Mouse (Mus musculus): ENCODE data around the gene Rab3gap2. TPM values are rescaled to one million over a fixed set of nuclear protein-coding genes. Genes with fewer than 3 reads are reported as not detected.

The Rab3gap2 gene
- 10 to 100 TPM; 19.6 to 23.0 (median 20.8) TPM for total RNA-seq (2022)

DNA sequence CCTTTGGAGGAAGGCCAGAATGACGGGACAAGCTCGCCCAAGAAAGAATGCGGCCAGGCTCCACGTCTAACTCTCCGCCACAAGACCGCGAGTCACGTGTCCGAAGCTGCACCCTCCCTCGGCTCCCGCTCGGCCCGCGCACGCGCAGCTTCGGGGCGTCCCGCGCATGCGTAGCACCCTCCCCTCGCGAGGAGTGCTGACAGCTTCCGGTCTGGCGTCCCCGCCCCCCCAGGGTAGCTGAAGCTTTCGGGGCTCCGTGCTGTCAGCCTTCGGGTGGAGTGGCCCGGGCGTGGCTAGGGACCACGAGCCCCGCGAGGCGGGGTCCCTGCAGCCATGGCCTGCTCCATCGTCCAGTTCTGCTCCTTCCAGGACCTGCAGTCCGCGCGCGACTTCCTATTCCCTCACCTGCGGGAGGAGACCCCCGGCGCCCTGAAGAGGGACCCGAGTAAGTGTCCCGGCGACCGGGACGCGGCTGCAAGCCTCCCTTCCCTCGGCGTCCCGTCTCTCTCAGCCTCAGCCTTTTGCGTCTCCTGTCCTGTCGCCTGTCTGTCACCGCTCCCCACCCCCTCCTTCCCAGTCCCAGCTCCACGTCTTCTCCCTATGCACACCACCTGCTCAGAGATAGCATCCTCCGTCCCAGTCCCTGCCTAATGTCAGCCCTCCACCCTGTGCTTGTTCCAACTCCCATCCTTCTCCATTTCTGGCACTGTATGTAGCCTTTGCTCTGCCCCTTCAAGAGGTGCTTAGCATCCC is at the start of gene Rab3gap2:
Gene Rab3gap2, plus strand, starts transcription at position 209 of the 753 bp plus-strand sequence.
- peak; percentile 99 for DNase-seq (ENCODE audit: low spot score)

DNA sequence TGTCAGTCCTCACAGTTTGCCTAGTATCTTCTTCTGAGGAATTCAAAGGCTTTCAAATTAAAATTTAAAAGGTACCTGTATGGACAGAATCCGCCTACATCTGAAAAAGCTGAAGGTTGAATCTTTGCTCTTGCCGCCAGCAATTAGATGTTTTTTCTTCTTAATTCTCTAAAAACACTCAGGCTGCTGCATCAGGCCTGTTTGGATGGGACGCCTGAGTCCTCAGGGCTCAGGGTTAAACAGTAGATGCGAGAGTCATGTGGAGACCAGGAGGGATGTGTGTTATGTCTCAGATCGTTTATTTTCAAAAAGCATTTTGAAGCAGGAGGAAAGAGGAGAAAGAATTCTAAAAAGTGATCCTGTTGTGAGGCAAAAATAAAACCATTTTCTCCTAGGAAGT is 30.3 kb upstream of the Rab3gap2 start:
- no peak for DNase-seq (ENCODE audit: low spot score)

DNA sequence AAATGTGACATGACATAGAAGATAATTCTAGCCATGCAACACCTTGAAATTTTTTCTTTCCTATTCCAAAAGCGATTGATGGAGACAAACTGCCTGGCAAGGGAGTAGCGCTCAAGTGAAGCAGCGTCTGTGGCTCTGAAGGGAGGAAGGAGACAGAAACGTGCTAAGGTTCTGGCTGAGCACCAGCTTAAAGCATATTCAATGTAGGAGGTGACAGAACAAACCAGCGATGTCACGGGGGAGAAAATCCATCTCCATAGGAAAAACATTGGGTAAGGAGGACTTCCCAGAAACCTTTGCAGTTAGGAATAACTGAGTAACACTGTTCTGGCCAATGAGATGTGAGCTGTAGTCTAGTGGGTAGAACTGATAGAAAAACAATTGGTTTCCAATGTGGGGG is 26.1 kb upstream of the Rab3gap2 start:
- DNase-seq (ENCODE audit: low spot score): no peak

DNA sequence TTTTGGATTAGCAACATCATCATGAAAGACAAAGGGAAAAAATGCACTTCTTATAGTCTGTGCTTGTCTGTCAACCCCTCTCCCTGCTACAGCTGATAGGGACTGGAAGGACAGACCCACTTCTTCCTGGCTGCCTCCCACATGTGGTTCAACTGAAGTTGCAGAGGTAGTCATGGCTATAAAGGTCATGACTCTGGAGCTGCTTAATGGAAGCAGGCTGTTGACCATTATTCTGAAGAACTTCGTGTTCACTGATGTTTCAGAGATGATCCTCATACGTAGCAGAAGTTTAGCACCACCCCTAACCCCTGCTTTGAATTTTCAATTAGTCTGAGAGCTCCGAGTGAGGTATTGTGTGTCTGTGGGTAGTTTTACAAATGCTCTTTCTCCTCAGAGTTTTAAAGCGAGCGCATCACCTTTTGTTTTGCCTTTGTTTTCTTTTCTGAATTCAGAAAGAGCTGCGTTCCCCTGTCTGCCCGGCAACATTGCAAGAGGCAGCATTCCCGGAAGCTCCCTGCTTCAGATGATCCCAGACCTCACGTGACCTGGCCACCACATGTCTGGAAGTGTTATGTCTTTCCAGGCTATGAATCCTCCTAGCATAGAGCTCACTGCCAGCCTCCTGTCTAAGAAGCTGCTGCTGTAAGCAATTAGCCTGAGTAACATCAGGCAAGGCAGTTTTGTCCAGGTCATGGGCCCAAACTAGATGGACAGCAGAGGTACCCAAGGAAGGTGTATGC is 20.2 kb upstream of the Rab3gap2 start:
- DNase-seq (ENCODE audit: low spot score): no peak

DNA sequence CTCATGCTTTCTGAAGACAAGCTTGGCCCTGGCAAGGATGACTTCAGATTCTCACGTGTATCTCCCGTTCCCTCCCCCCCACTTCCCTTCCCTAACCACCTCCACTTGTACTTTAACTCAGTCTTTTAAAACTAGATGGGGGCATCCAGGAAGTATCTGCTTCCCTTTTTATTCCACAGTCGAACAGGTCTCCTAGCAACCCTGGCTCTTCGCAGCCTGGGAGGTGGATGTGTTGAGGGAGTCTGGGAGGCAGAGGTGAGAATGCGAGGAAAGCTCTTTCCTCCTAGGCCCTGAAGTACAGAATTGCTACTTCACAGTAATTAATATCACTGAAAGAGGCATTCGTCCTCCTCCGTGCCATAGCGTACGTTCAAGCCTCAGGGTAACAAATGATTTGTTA is 18.4 kb upstream of the Rab3gap2 start:
- no peak for DNase-seq (ENCODE audit: low spot score)

DNA sequence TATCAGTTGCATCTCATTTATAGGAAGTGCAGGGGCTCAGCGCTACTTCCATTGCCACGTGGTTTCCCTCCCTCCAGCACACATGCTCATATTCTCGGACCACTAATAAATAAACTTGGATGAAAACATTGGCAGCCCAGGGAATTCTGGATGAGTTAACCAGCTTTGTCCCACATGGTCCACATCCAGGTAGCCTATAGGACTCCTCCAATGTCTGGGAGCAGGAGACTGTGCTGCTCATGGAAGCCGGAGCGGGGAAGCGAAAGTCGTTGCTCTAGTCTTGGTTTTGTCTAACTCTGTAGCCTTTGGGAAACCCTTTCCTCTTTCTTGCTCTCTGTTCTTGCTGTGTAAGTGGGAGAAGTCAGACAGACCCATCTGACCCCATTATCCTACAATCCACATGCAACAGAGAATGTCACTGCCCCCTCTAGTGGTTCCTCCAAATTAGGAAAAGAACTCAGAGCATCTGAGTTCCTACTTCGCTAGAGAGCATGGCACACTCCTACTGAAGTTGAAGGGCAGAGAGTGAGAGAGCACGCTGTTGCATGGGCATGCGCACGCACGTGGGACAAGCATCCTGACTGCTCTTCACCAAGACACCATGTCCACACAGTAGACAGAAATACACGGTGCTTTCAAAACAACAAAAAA is 16.7 kb upstream of the Rab3gap2 start:
- DNase-seq (ENCODE audit: low spot score): no peak

DNA sequence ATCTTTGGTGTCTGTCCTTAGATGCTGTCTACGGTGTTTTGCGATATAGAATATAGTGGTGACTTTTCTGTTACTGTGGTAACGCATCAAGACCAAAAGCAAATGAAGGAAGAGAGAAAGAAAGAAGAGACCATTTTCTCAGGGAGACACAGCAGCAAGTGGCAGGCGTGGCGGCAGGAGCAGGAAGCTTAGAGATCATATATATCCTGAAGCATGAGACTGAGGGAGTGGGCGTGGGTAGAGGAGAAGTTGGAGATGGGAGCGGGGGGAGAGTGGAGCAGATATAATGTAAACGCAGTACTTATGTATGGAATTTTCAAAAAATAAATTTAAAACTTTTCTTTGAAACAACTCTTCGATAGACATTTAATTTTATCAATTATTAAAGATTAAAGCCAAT is 14.0 kb upstream of the Rab3gap2 start:
- no peak for DNase-seq (ENCODE audit: low spot score)

DNA sequence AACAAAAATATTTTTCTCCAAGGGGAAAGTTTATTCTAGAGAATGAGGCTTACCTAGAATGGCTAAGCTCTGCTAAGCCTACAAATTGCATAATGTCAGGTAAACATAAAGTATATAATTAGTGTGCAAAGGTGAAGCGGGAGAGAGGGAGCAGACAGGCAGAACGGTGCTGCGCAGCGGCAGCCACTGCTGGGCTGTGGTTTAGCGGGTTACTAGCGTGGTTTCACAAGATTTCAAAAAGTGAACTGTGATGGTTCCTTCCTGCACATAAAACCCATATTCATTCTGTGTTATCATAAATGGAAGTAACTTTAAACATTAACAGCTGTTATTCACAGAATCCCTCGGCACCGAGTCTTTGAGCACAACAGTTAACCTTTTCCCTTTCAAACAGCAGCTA is 11.8 kb upstream of the Rab3gap2 start:
- no peak for DNase-seq (ENCODE audit: low spot score)

DNA sequence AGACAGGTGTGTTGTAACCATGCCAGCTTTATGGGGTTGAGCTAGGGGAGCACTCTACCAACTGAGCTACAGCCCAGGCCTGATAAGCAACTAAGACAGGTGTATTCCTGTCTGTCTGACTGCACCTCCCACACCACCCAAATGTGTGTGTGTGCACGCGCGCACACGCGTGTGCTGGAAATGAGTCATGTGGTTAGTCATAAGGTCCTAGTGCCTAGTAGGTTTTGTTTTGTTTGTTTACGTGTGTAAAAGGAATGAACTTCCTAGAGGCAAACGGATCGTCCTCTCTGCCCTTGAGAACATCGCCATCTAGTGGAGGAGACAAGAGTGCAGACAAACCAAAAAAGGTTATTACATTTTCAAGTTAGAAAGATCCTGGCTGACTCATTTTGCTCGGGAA is 10.4 kb upstream of the Rab3gap2 start:
- no peak for DNase-seq (ENCODE audit: low spot score)

DNA sequence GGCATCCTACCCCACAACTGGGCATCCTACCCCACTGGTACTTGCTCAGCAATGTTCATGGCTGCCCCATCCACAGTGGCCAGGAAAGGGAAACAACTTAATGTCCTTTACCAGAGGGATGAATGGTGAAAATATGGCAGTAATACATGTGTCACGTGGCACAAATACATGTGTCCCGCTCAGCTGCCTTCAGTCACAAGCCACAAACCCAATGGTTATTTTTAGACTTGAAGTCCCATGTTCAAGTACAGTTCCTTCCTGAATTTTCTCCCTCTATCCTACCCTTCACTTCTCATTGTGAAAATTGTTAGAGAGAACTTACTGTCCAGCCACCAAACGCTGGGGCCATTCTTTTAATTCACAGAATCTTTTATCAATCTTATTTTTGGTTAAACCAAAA is 7.6 kb upstream of the Rab3gap2 start:
- DNase-seq (ENCODE audit: low spot score): no peak

DNA sequence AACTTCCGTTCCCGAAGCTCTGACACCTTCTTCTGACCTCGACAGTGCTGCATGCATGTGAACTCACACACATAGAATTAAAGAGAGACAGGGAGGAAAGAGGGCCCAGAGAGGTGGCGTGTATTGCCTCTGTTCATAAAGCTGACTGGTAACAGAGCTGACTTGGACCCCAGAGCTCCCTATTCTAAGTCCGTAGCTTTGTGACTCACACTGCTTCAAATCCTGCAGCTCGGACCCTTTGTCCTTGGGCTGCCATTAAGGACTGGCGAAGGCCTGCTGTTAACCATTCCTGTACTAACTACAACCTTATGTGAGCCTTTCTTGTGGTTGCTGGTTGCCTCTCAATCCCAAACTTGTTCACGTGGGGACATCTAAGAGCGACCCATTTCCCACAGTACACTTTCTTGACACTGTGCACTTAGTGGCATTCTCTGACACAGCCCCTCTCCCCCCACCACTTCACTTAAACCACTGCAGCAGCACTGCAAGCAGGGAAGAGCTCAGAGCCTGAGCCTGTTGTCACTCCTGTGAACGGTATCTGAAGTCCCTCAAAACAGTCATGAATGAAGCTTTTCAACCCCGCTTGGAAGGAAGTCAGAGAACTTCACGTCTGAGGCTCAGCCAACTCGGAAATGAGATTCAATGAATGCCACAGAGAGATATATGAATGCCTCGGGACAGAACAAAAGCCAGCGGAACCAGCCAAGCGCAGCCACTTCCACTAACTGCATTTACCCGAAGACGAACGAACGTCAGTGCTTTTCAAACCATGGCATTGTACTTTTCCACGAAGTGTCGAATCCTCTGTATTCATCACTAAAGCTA is 3.1 kb upstream of the Rab3gap2 start:
- no peak for DNase-seq (ENCODE audit: low spot score)

DNA sequence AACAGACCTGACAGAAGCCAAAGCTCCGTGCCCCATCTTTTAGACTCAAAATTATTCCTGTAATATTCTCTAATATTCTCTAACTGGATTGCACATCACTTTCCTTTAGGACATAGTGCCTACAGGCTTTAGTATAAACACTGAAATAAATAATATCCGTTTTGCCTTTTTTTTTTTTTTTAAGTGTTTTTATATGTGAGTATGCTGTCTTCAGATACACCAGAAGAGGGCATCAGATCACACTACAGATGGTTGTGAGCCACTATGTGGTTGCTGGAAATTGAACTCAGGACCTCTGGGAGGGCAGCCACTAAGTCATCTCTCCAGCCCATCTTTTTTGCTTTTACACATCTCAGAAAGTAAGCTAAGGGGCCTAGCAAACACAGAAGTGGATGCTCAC is 1.9 kb upstream of the Rab3gap2 start:
- DNase-seq (ENCODE audit: low spot score): no peak

DNA sequence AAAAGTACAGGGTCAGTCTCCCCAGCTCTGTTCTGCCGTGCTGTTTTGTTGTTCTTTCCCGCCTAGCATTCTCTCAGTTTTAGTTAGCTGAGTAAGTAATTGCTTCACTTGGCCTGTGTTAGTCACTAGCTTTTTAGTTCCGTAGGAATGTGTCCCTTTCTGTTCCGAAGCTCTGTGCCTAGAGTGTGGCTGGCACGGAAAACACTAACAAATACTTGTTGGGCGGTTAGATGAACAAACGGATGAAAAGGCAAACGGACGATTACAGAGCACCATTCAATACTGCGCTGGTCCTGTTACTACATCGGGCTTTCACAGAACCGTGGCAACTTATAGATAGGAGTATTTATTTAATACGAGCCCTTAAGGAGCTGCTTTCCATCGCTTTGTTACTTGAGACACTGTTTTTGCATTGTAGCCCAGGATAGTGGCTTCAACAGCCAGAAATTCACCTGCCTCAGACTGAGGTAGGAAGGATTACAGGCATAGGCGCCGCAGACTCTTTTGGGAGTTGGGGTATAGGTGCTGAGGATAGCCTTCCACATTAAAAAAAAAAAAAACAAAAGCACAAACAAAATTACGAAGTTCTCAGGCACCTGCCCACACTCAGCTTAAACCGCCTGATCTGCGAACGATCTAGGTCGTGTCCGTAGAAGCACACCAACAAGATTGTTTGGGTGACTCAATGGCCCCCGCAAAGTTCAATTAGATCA is 565 bp upstream of the Rab3gap2 start:
- DNase-seq (ENCODE audit: low spot score): peak; percentile 42

DNA sequence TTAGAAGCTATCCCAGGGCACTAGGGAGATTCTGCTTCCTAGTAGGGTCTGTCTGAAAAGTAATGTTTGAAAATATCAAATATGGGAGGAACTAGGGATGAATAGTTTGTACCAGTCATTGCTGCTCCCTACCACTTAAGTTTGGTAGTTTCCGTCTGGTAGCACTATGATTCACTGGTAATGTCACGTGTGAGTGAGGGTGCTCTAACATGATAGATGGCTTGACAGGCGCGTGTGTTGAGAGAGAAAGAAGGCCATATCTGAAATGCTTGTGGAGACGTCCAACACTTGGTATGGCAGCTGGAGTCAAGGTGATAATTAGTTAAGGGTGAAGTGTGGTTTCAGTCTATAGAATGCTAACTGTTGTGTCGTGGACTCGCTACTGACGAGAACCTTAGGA is 1.2 kb downstream of the Rab3gap2 start:
- no peak for DNase-seq (ENCODE audit: low spot score)

DNA sequence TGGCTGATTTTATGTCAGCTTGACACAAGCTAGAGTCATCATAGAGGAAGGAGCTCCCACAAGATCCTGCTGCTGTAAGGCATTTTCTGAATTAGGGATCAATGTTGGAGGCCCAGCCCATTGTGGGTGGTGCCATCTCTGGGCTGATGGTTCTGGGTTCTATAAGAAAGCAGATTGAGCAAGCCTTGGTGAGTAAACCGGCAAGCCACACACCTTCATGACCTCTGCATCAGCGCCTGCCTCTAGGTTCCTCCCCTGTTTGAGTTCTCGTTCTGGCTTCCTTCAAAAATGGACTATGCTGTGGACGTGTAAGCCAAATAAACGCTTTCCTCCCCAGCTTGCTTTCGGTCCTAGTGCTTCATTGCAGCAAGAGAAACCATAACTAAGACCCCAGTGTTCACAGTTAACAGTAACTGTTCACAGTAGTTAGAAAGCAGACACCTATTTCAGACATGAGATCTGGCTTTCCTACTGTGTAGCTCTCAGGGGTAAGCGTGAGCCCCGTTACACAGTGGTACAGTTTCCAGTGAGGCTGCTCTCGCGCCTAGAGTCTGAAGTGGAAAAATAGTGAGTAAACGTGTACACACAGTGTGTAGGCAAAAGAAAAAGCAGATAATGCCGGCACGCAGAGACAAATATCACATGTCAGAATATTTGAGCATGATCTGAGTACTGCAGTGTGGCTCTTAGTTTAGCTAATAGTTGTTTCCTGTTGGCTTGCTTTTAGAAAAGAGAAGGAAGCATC is 4.1 kb downstream of the Rab3gap2 start:
- no peak for DNase-seq (ENCODE audit: low spot score)

DNA sequence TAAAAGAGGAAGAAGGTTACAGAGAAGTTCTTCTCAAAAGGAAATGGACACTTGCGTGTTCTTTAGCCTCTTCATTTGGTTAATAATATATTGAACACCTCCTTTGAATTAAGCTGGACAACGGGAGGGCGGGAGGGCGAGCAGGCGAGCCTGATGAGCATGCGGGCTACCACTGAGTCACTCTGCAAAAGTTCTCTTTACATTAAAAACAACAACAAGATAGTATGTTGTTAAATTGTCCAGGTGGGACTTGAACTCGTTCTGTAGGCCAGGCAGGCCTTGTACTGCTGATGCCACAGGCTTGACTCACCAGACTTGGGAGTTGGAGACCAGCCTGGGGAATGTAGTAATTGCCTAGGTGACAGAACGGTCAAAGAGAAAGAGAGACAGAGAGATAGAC is 4.8 kb downstream of the Rab3gap2 start:
- no peak for DNase-seq (ENCODE audit: low spot score)

DNA sequence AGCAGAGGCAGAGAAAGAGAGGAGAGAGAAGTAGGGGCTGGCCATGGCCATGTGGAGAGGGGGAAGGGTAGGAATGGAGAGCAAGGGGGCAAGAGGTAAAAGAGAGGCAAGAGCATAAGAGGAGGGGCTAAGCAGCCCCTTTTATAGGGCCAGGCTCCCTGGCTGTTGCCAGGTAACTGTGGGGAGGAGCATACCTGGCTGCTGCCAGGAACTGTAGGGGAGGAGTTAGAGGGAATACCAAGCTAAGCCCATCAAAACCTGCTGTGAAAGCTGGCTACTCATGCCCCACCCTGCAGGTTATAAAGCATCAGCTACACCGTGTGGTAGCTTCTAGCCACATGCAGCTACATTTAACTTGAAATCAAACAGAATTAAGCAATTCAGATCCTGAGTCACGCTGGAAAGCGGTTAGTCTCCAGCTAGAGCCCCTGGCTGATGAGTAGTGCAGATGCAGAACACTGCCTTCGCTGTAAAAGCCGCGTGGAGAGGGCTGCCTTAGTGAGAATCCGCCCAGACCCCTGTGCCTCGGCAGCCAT is 5.8 kb downstream of the Rab3gap2 start:
- DNase-seq (ENCODE audit: low spot score): no peak

DNA sequence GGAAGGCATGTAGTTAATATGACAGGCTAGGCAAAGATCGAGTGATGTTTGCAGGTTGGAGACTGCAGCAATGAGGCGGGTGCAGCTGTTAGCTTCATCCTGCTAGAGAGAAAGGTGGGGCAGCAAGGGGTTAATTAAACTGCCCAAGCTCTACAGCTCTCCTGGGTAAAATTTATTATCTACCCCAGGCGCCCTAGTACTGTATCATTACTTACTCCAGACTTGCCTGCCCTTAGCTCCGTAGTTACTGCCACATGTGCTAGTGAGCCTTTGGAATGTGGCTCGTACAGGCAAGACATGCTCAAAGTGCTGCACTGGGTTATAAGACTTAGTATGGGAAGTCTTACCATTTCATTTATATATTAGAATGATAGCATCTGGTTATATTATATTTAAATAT is 12.4 kb downstream of the Rab3gap2 start:
- DNase-seq (ENCODE audit: low spot score): no peak

DNA sequence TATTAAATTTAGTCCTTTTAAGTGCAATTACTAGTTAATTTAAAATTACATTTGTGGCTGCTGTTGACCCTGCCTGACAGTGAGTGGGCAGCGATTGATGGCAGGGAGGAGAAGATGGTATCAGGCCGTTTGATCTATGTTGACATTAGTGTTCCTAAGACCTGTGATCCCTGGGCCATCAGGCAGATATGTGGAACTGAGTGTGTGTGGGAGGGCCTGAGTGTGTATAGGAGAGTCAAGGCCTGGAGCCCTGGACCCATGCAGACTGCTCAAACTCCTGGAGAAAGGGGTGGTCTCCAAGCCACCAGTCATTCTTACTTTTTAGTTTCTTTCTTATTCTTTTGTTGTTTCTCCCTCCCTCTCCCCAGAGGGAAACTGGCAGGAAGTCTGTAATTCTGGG is 12.8 kb downstream of the Rab3gap2 start:
- no peak for DNase-seq (ENCODE audit: low spot score)

DNA sequence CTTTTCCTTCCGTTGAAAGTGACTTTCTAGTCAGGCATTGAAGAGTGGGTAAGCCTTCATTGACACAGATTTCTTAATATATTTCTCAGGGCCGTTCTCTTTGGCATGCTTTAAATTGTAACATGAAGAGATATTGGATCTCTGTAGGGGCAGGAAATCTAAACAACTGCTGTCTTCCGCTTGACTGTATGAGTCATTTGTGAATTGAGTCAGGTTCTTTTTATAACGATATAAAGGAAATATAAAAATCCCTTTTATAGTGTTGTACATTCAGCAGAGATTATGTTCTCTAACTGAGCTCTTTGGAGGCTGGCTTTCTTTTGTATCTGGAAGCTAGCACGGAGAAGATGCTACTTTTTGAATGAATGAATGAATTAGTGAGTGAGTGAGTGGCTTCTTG is 14.0 kb downstream of the Rab3gap2 start:
- DNase-seq (ENCODE audit: low spot score): no peak
